Mouse (Mus musculus) lung, postnatal 10 days (tissue): ENCODE results near the gene Lcp2.

Experiments used
- DNase-seq: peaks from one replicate; pipeline ENCODE4 v3.0.0; 2021

Lcp2 gene

GRCm38 (mm10) chr11:34048375-34049124 is 1.8 kb downstream of the Lcp2 start:
- no peak for DNase-seq

DNA sequence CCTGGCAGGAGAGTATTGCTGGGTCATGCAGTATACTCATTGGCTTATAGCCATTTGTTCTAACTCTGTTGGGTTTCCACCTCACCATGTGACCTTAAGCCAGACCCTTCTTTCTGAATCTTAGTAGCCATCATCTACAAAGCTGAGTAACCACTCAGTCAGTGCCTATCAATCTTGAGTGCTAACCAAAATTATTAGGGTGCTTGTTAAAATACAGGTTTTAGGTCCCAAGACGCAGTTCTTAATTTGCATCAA is 2.3 kb downstream of the Lcp2 start:
- no peak for DNase-seq

DNA sequence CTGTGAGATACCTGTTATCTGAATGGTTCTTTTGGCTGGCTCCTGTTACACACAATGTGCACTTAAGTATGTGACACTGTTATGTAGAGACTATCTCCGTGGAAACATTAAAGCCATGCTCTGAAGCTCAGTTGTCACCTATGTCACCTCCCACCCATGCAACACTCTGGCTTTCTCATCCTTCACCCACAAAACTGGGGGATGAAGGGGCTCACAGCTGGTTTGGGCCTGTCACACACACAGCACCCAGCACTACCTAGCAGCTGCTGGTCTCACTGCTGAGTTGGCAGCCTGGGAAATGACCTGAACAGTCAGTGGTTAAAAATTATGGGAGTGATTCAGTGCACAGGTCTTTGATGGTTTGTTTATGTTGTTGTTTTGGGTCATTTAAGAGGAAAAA is 3.3 kb downstream of the Lcp2 start:
- DNase-seq = no peak

DNA sequence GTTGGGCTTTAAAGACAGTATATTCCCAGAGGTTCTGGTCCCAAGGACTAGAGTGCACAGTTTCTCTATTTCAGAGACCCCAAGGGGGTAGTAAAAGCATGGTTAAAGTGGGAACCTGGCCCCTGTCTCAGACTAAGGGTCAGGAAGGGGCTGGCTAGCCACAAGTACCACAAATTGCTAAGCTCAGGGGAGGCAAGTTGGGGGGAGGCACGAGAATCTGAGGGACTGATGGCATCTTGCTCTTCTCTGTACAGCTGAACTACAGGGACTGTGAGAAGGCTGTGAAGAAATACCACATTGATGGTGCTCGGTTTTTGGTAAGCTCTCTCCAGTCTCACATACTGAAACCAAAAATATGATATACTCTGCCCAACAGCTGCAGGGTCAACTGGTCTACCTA is 3.9 kb downstream of the Lcp2 start:
- DNase-seq = no peak

- DNase-seq = no peak
Observed at GRCm38 (mm10) chr11:34053031-34053818, 6.5 kb downstream of the Lcp2 start.

GRCm38 (mm10) chr11:34054031-34054727 is 7.5 kb downstream of the Lcp2 start:
- DNase-seq = no peak

GRCm38 (mm10) chr11:34056715-34057114 is 10.0 kb downstream of the Lcp2 start:
- DNase-seq = no peak

DNA sequence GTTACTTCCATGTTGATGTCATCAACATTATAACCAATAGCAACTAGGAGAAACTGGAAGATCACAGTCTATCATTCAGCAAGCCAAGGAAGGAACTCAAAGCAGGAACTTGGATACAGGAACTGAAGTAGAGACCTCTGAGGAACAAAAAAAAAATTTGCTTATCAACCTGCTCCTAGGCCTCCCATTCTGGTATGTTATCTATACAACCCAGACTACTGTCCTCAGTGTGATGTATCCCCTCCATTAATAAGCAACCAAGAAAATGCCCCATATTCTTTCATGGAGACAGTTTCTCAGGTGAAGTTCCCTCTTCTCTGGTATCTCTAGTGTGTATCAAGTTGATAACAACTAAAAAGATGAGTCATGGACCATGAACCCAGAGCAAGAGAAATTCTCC is 11.6 kb downstream of the Lcp2 start:
- DNase-seq = no peak

- DNase-seq = no peak
Observed at GRCm38 (mm10) chr11:34058960-34059359, 12.2 kb downstream of the Lcp2 start.

- DNase-seq = no peak
Observed at GRCm38 (mm10) chr11:34061740-34062139, 15.0 kb downstream of the Lcp2 start.

- DNase-seq = no peak
Observed at GRCm38 (mm10) chr11:34063257-34063656, 16.5 kb downstream of the Lcp2 start.

GRCm38 (mm10) chr11:34063702-34064485 is 17.2 kb downstream of the Lcp2 start:
- no peak for DNase-seq

DNA sequence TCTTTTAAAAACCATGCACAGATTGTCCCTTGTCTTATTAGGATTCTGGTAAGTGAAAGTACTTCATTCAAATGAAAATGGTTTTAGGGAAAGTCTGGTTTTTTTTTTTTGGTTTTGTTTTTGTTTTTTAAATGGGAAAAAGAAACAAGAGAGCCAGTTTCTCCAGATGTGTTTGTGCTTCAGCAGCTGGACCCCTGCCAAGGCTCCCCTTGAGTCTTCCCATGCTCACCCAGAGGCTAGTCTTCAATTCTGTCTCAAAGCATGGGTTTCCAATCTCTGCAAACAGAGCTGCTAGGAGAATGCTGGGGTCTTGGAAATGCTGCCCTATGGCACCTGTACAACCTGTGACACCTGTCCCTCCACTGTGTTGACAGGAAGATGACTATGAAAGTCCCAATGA is 23.9 kb downstream of the Lcp2 start:
- DNase-seq = peak; percentile 13

GRCm38 (mm10) chr11:34072309-34072708 is 25.6 kb downstream of the Lcp2 start:
- peak; percentile 21 for DNase-seq

GRCm38 (mm10) chr11:34073776-34074175 is 27.1 kb downstream of the Lcp2 start:
- DNase-seq = peak; percentile 74

GRCm38 (mm10) chr11:34077870-34078269 is 31.1 kb downstream of the Lcp2 start:
- no peak for DNase-seq

GRCm38 (mm10) chr11:34078581-34078980 is 31.9 kb downstream of the Lcp2 start:
- DNase-seq = no peak

DNA sequence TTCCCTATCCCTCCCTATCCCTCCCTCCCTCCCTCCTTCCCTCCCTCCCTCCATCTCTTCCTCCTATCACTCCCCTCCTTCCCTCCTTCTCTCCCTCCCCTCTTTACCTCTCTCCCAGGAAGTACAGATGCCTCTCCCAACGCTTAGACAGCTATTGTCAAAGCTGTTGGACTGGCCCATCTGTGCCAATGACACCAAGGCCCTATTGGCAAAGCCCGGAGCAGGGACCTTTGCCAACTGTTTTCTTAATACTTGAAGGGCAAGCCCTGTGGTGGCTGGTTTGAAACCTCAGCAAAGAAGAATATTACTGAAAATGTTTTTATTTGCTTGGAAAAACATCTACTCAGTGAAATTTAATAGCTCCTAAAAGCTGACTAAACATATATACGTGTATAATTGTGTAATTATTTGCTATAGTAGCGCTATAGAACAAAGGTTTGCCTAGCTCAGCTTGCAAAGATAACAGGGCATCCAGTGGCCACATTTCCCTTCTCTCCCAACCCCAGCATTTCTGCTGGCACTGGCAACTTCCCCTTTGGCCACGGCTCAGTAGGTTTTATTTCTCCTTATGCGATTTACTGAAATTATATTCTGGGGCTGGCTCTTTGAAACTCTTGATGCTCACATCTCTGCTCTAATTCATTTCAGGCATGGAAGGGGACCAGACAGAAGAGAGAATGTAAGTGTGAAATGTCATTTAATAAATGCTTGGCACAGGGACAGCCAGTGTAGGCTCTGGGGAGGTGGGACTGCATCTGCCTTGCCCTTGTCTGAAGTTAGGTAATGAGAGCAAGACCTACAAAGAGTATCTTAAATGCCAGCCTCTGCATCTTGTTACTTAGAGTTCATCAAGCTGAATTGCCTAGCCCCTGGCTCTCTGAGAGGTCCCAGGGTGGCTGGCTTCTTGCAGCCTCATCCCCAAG is 33.1 kb downstream of the Lcp2 start:
- no peak for DNase-seq

DNA sequence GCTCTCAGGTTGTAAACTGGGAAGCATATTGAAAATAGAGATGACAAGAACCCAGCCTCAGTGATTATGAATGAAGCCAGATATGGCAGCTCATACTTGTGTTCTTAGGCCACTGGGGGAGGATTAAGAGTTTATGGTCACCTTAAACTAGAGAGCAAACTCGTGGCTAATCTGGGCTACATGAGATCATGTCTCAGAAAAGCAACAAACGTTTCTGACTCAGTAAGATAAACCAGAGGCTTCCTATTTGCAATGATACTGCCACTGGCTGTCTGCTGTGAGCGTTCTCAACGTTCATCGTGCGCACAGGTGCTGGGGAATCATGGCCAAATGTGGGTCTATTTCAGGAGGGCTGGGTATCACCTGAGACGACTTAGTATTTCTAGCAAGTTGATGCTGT is 37.1 kb downstream of the Lcp2 start:
- DNase-seq = no peak

DNA sequence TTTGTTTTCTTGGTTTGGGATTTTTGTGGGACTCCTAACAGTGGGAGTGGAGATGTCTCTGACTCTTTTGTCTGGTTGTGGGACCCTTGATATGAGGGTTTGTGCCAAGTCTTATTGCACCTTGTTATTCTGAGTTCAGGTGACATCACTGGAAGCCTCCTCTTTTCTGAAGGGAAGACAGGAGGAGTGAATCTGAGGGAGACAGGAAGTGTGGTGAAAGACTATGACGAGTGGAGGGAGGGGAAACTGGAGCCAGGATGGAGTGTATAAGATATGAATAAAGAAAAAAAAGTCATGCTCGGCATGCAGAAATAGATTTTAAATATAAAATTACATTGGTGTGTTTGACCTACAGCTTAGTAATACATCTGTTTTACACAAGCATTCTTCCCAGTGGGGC is 37.9 kb downstream of the Lcp2 start:
- DNase-seq = no peak

DNA sequence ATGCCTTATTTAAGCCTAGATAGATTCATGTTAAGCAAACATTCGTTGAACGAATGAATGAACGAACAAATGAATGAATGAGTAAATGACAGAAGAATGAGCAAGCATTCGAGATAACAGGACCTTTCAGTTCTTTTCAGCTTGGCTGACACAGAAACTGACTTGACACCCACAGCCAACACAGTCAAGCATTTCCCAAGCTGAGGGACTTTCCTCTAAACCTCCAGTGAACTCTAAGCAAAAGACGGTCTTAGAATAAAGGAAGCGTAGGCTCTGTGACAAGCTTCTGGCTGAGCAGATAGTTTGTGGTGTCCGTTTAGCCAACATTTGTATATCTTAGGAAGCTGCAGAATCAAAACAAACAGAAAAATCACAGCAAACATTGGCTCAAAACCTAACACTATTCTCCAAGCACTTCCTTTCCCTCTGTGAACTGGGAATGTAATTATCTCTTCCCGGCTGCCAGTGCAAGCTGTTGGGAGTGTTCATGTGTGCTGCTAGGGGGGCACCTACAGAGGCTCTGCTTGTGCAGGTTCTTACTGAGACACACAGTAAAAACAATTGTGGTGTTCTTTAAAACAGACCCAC is 39.5 kb downstream of the Lcp2 start:
- peak; percentile 30 for DNase-seq

DNA sequence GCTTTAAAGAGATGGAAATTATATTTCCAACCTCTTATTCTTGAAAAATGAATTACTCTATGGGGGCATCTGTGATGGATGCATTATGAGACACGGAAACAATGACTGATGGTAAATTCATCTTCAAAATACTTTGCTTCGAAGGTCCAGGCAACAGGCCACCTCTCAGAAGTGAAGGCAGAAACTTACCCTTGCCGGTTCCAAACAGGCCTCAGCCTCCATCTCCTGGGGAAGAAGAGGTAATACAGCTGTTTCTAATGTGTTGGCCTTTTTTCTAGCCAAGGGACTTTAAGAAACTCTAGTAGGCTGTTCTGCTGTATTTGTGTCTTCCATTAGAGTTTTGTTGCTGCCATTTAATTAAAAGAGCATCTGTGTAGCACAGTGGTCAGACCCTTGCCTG is 40.3 kb downstream of the Lcp2 start:
- no peak for DNase-seq
